Mouse (Mus musculus) layer of hippocampus, adult 9-10 months (tissue): ENCODE data around the gene Fam161b.

ENCODE experiments used
- DNase-seq: peaks from one replicate; pipeline ENCODE4 v3.0.0; 2022; ENCODE audit warnings: low spot score

The Fam161b gene

DNA sequence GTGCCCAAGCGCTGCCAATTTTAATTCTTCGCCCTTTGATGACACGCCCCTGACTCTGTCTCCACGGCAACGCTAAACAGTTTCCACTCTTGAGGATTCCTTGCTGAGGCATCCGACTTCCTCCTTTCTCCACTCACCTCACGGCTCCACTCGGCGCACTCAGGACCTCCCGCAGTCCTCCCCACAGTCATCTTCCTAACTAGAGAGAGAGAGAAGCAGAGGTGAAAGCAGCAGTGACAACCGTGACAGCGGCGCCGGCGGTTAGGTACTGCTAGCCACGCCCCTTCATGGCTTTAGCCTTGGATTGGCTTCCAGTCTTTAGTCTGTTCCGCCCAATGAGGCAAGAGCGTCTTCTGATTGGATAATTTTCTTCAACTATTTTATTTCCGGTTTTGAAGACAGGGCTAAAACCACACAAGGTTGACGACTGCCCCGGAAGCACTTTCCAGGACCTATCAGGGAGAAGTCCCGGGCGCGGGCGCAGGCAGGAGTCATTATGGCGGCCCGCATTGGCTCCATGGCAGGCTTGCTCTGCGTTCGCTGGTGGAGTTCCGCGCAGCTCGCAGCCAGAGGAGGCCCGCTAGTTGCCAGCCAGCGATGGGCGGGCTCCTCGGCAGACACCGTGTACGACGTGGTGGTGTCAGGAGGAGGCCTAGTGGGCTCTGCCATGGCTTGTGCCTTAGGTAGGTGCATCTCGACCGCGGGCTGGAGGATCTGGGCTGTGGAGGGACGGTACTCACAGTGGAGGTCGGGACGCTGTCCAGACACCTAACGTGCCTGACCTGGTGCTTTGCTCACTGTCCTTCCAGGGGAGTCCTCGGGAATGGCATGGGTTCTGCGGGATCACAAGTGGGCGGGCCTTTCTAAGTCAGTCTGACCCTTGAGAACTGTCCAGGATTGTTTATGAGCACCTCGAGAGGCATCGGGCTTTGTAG, at the start of gene Fam161b, which contains the start of gene Coq6:
TSS of gene Fam161b (minus strand) at position 279 of the 935 bp plus-strand sequence.
TSS of gene Coq6 (plus strand) at position 103 of the 935 bp plus-strand sequence.
- peak; percentile 94 for DNase-seq

DNA sequence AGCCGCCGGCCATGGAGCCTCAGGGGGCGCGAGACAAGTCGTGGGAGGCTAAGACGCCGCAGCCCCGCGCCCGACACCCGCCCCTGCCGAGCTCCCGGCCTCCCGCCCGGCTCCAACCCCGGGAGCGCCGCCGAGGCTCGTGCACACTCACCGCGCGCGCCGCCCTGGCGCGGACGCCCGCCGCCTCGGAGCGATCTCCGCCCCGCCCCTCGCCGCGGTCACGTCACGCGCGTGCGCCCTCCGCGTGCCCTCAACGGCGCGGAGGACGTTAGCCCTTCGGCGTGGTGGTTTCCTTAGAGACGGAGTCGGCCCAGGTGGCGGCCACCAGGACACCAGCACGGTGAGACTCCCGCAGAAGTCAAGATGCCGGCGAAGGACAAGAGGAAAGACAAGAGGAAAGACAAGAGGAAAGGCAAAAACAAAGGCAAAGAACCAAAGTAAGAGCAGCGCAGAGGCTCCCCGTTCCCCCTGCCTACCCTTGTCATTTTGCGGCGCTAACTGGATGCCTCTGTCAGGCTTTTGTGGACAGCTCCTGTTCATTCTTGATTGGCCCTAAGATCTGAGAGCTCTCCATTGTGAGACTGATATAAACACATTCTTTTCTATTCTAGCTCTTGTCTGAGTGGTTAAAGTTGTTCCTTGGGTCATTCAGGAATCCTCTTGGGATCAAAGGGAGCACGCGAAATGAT, 47.3 kb upstream of the Fam161b start, which contains the start of the genes Entpd5 and Bbof1:
TSS of gene Entpd5 (minus strand) at position 211 of the 689 bp plus-strand sequence.
TSS of gene Bbof1 (plus strand) at position 253 of the 689 bp plus-strand sequence.
- DNase-seq = peak; percentile 58

DNA sequence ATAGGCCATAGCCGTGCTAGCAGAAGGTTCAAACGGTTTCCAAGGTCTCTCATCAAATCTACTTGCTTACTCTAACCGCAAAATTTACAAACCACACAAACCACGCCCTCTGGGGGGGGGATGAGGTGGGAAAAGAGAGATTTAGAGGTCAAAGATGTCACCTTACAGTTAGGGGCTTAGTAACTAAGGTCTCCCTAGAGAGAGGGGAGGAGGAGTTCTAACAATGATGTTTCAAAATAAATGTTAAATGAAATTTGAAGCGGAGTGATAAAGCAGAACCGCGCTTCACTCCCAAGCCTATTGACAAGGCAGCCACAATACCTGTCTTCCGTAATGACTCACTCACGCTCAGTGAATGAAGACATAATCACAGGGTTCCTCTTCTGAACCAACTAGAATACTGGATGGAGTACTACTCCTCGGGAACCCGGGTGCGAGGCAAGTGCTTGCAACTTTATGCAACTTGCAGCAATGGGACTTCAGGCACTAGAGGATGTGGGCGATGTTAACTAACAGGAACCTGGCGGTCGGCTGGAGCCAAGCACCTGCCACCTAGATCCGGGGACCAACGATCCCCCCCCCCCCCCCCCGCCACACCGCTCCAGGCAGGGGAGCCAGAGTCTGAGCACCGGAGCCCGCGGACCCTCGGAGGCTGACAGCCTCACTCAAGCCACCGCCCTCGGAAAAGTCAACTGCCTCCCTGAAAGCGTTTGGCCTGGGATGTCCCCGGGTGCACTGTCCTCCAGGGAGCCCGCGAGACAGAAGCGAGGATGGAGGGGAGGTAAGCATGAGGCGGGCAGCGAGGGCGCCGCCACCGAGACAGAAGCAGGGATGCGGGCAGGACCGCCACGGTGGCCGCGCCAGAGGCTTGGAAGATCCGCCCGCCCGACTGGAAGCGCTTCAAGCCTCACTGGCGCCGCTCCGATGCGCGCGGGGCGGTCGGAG, 46.5 kb upstream of the Fam161b start:
- DNase-seq = no peak

GRCm38 (mm10) chr12:84407259-84407658, 45.6 kb upstream of the Fam161b start:
- no peak for DNase-seq

DNA sequence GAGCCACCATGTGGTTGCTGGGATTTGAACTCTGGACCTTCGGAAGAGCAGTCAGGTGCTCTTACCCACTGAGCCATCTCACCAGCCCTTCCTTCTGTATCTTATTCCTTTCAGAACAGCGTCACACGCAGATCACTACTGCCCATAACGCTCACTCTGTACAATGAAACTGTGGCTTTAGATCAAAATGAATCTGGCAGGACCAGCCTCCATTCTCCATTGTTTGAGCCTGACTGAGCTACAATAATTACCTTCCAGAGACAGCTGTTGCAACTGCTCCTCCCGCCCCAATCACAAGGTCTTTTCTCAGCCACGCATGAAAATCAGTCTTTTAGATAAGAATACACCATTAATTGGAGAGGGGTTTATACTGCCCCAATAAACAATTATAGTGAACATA, 42.9 kb upstream of the Fam161b start:
- DNase-seq = no peak

DNA sequence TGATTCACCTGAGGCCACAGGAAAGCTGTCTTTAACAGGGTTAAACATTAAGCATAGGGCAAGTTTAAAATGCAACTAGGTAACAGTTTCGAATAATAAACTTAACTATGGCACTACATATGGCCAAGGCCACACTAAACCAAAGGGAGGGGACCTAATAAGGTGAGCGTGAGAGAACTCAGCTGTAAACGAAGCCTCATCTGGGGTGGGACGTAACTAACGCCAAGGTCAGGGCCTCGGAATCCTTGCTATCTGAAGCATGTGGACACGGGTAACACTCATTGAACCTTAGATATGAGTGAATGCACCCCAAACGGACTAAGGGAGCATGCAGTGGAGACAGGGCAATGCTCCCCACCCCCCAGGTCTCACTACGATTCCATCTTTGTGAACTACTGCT, 41.3 kb upstream of the Fam161b start:
- no peak for DNase-seq

DNA sequence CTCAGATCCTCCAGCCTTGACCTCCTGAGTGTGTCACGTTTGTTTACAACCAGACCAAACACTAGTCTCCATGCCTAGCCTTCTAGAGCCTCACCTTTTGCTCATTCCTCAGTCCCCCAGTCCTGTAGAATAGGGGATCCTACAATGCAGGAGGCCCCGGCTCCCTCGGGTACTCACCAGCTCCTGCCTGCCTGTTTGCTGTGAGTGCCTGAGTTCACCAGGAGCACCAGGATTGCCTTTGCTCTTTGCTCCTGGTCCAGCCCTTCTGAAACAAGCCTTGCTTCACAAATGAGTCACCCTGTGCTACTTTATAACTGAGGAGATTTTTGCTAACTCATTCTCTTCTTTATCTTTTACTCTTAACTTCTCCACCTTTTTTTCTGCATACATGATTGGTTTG, 39.0 kb upstream of the Fam161b start:
- DNase-seq = no peak

DNA sequence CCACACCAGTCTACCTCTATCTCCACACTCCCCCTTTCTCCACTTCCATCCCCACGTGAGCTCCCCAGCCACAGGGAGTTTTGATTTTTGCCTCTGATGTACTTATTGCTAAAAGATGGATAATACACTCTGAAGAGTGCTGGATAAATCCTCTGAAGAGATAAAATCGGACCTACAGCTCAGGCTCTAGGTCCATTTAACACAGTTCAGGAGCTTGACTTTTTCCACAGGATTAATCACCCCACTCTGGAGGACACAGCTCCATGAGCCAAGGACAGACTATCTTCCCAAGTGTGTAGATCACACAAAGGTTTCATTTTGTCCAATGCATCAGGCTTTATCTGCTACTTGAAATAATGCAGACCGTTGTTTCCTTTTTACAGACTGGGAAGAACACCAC, 38.4 kb upstream of the Fam161b start:
- DNase-seq = no peak

- DNase-seq = no peak
These were observed 38.0 kb upstream of the Fam161b start for GRCm38 (mm10) chr12:84399663-84400062.

DNA sequence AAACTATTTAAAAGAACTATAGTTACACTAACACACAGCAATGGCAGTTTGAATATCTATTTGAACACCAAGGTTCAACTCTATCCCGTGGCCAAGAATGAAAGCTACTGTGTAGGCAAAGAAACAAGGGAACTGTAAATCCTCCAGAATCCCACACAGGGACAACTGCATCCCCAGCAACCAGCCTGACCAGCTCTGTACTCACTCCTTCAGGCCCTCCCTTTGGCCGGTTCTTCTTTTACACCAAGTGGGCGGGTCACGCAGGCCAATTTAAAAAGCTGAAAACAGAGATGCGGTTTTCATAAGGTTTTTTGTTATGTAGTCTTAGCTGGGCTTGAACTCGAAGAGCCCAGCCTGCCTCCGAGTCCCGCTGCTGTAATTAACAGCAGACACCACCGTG, 37.5 kb upstream of the Fam161b start:
- no peak for DNase-seq

- no peak for DNase-seq
These were observed 37.0 kb upstream of the Fam161b start for GRCm38 (mm10) chr12:84398629-84399028.

- no peak for DNase-seq
These were observed 36.1 kb upstream of the Fam161b start for GRCm38 (mm10) chr12:84397685-84398084.

- no peak for DNase-seq
These were observed 35.5 kb upstream of the Fam161b start for GRCm38 (mm10) chr12:84396947-84397679.

GRCm38 (mm10) chr12:84393847-84394246, 32.2 kb upstream of the Fam161b start:
- DNase-seq = no peak

DNA sequence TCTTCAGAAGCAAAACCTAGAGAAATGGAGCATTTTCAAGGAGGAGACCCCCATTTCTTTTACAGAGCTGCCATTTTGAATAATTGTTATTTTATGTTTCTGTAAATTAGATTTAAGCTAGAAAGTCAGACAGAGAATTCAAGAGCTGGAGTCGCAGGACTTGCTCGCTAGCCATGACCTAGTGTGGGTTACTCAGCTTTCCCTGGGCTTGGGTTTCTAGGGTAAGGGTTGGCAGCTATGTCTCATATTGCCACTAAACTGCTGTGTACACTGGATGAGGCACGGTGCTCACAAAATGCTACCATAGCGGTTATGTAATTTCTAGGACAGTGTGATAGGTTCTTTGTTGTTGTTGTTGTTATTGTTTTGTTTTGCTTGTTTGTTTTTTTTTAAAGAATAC, 31.0 kb upstream of the Fam161b start:
- DNase-seq = no peak

- DNase-seq = no peak
These were observed 28.7 kb upstream of the Fam161b start for GRCm38 (mm10) chr12:84390336-84390735.

- DNase-seq = no peak
These were observed 27.3 kb upstream of the Fam161b start for GRCm38 (mm10) chr12:84388774-84389400.

- DNase-seq = no peak
These were observed 26.5 kb upstream of the Fam161b start for GRCm38 (mm10) chr12:84388097-84388496.

GRCm38 (mm10) chr12:84385408-84385807, 23.8 kb upstream of the Fam161b start:
- DNase-seq = no peak

- no peak for DNase-seq
These were observed 23.0 kb upstream of the Fam161b start for GRCm38 (mm10) chr12:84384644-84385081.
